Mouse (Mus musculus) liver, embryonic 14.5 days (tissue): Measurements from ENCODE around the gene Dclk3.

Source experiments
- CTCF ChIP-seq: IDR thresholded peaks from 2 replicates; pipeline ENCODE4 v1.5.1; 2016; ENCODE audit warnings: antibody characterized with exemption, low read depth, control low read depth
- EP300 ChIP-seq: IDR thresholded peaks from 2 replicates; pipeline ENCODE4 v1.6.1; 2016; ENCODE audit warnings: antibody characterized with exemption, low read depth

DNA sequence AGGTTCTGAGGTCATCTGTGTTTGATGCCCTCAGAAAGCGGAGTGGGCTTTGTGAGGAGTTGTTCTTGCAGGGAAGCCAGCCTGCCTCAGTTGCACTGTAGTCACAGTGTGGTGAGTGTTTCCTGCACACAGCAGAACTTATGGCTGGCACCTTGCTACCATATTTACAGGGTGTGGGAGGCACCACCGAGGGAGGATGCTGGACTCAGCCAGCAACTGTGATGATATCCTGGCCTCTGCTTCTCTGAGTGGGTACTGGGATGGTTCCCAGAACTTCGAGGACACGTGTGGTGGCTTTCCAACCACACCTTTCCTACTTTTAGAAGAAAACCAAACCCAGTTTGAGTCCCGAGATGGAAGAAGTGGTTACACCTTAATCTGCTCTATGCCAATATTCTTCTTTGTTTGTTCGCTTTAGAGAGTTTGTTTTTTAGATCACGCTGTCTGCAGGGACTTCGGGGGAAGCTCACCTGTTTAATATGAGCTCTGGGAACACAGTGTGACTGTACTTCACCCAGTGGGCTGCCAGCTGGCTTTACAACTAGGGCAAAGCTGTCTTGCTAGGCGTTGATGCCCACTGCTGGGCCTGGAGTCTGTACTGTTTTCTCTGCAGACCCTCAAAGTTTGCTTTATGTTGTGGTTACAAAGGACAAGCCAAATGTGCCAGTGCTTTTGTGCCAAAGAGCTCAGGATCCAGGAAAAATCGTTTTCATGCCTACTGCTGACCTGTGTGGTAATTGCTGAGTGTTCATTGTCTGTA, 18.5 kb downstream of the Dclk3 start:
- TF ChIP-seq EP300 (no peak), CTCF (no peak)
